Mouse (Mus musculus) telencephalon, adult 2 months (tissue): ENCODE results near the gene Tnrc6a.
"Not testable (repeated sequence)": the region's sequence is repeated elsewhere in the genome, so short reads cannot be mapped to it uniquely, and the experiment has no call there.

Source experiments
- DNase-seq: peaks from one replicate; pipeline ENCODE4 v3.0.0-alpha.2; 2011; ENCODE audit warnings: low read depth, low spot score

Tnrc6a gene

DNA sequence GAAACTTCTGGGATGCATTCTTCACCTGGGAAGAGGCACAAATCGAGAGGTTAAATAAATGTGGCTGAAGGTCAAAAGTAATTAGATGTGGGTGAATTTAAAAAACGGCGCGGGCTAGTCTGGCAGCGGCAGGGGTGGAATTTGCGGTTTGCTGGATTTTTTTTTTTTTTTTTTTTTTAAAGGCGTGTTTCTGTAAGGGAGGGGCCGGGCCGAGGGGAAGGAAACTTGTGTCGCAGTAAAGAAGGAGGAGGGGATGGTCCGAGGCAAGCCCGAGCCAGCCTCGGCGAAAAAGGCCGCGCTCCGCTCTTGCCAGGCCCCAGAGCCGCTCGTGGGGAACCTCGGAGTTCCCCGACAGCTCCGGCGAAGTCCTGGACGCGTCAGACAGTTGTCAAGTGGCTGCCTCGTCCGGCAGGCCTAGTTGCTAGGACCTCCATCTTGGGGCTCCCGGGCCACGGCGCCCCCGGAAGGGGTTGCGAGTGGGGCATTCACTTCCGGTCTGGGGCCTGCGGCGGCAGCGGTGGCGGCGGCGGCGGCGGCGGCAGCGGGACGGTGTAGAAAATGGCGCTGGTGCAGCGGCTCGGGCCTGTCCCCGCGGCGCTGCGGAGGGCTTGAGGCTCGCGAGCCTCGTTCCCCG is at the start of gene Tnrc6a:
TSS of gene Tnrc6a (plus strand) at position 221 of the 634 bp plus-strand sequence.
- DNase-seq = peak; percentile 82

DNA sequence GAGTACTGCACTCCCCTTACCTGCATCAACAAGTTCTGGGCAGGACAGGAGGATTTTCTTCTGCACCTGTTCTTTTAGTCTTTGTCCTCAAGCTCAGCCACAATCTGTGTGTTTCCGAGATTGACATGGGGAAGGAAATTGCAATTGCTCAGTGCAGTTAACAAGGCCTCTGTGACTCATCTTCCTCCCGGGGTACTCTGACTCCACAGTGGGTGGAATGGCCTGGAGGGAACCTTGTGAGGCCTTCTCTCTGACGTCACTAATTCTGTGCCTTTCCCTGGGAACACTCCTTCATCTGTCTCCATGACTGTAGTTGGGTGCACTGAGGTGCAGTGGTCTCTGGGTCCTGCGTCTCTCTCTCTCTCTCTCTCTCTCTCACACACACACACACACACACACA is 41.4 kb upstream of the Tnrc6a start:
- no peak for DNase-seq

DNA sequence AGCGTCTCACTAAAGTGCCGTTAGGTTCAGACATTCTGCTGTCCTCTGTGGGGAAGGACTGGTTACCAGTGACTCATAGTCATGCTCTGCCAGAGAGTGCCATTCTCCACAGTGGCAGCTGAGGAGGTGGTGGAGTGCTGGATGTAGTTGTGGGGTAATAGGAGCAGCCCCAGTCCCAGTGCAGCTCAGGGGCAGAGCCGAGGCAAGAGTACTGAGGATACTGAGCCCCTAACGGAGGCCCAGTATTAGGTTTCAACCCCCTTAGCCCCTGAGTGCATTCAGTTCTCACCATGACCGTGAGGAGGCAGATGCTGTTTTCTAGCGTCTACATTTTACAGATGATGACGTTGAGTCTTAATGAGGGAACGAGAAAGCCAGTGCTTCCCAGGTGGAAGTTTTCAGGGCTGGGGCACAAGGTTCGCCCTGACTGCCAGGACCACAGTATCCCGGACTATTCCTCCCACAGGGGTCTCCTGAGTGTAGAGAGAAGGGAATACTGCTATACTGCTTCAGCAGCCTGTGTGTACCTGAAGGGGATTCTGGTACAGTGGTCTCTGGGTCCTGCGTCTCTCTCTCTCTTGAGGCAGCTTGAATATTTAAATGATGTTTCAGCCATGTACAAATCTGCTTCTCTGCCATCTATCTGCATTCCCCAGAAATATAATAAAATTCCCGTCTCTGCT is 40.1 kb upstream of the Tnrc6a start:
- DNase-seq = no peak

DNA sequence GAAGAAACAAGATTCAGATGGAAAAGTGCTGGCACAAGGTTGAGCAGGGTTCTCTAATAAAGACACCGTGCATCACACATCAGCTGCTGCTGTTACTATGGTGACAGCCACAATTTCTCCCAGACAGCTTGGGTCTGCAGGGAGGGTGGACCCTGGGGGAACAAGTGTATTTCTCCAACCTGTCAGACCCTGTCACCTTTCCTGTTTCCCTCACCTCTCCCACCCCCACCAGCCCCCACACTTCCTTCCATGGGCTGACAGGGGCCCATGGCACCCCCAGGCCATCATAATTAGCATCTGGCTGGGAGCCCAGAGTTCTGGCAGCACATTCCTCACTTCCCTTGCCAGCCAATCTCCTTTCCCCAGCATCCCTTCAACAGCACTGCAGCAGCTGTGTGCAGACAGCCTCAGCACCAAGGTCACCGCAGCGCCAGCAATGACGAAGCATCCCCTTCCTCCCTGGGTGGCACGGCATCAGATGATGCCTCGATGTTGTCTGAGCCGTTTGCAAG is 39.4 kb upstream of the Tnrc6a start:
- no peak for DNase-seq

DNA sequence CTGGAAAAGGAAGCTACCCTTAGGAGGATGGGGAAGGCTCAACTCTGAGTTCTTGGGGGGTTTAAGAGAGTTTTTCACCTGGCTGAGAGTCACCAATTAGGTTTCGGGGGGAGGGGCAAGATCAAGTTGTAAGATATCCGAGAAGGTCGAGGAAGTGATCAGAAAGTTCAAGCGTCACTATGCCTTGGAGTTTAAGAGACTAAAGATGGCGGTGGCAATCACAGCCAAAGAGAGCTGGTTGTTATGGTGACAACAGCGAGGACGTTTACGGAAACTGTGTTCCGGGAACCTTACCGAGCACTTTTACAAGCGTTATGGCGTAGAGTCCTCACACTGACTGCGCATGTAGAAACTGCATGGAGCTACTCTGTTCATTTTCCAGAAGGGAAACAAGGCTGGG is 39.0 kb upstream of the Tnrc6a start:
- DNase-seq = no peak

DNA sequence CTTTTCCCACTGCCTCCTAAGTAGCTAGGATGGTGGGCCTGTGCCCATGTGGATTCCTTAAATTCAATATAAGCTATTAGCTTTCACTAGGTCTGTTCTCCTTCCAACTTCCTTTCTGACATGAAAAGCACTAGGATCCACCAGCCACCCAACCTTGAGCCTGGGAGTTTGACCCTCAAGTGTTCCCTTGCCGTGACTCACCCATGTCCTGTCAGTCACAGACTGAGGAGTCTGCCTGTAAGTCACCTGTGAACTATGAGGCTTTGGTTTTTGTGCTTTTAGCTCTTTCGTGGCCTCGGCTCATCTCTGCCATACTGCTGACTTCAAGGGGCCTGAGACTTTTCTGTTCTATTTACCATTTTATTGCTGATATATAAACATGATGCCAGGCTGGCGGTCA is 34.8 kb upstream of the Tnrc6a start:
- DNase-seq = no peak

DNA sequence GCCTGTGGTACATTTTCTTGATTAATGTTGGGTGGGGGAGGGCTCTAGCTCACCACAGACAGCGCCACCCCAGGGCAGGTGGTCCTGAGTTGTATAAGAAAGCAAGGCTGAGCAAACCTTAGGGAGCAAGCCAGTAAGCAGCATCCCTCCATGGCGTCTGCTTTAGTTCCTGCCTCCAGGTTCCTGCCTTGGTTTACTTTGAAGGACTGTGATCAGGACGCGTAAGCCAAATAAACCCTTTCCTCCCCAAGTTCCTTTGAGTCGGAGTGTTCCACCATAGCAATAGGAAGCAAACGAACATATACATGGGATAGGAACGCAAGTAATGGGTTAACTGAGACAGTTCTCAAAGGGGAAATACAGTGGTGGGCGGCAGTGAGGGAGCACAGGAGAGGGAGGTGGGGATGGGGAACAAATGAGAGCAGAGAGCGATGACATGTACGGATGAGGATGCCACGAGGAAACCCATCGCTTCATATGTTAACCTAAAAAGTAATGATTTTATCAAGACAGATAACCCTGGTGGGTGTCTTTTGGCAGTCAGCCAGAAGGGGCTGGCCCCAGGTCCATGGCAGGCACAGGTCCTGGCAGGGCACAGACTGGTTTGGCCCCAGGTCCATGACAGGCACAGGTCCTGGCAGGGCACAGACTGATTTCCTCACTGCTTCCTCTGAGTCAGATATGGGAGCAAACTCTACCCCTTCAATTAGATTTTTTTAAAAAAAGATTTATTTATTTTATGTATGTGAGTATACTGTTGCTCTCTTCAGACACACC is 27.2 kb upstream of the Tnrc6a start:
- no peak for DNase-seq

DNA sequence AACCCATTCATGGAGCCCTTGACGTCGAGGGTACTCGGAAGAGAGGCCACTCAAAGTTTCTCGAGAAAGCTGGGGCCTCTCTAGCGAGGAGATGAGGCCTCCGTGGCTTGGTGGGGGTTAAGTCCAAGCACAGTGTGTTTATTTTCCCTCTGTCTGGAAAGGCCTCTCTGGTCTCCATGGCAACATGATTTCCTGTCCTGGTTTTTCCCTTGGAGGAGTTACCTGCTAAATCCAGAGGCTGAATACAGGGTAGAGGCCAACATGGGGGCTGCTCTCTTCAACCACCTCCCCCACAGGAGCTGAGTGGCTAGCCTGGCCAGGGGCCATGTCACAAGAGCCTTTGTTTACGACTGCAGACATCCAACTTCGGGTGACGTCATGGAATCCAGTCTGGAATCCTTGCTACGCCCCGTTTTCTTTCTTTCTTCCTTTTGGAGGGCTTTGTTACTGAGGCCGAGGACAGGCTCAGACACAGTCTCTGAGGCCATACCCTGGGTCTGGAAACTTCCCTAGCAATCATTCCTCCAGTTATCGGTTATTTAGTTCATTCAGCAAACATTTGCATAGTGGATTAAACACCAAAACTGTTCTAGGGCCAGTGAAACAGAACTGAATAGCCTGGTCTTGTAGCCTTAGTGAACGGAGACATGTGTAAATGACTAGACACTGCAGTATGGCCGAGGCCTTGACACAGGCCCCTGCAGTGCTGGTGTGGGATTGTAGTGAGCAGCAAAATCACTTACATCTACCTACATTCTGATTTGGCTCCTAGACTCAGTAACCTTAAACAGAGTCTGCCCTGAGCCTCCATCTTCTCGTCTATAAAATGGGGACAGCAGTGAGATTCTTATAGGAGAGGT is 25.6 kb upstream of the Tnrc6a start:
- DNase-seq = peak; percentile 70

DNA sequence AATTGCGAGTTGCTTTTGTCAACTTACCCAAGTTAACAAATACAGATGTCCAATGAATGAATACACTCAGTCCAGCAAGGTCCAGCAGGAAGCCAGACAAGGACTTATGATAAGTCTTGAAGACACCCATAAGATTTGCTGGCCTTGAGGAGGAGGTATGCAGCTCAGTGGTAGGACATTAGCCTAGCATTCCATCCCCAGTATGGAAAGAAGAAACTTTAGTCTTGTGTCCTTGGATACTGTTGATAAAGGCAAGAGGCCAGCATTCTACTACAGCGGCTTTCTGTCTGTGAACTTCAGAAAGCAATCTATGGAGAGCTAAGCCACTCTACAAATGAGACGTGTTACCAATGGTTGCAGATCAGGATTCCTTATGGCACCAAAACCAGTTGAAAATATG is 22.4 kb upstream of the Tnrc6a start:
- no peak for DNase-seq

DNA sequence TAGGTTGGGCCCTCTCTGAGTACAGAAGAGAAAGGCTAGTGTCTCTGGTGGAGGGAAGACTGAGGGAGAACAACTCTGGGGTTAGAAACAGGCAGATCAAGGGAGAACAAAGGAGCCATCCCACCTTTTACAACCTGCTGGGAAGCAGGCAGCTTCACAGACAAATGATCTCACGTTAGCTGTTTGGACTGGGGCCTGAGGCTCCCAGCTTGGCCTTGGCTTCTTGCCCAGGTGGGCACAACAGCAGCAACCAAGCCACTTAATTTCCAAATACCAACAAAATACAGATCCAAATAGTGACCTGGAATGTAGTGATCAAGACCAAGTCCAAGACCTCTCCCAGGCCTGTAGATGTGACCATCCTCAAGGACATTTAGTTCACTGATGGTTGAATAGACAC is 18.3 kb upstream of the Tnrc6a start:
- not testable (repeated sequence) for DNase-seq

DNA sequence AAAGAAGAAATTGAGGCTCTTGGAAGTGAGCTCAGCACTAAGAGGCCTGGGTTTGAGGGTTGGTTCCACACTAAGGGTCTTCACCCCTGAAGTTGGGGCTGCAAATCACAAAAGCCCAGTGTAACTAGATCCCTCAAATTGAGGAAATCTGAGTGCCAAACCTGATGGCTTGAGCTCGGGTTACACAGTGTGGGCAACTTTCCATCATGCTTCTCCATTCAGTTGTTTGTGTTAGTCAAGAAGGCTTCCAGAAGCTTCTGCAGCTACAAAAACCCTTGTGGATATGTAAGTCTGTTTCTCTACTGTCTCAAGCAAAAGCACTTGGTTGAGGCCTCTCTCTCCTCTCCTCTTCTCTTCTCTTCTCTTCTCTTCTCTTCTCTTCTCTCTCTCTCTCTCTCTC is 17.8 kb upstream of the Tnrc6a start:
- DNase-seq = no peak

DNA sequence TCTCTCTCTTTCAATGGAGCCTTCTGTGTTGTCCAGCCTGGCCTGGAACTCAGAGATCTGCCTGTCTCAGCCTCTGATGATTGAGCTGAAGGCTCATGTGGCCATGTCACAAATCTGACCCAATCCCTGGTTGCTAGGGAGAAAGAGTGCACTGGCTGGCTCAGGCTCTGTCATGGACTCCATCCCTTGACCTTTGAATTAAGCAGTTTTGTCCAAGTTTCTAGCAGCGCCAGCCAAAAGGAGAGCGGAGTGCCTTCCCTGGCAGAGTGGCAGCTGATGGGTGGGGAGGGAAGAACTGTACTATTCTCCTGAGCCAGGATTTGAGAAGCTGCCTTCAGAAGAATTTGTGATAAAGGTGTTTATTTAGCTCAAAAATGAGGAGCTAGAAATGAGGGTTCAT is 17.4 kb upstream of the Tnrc6a start:
- no peak for DNase-seq

DNA sequence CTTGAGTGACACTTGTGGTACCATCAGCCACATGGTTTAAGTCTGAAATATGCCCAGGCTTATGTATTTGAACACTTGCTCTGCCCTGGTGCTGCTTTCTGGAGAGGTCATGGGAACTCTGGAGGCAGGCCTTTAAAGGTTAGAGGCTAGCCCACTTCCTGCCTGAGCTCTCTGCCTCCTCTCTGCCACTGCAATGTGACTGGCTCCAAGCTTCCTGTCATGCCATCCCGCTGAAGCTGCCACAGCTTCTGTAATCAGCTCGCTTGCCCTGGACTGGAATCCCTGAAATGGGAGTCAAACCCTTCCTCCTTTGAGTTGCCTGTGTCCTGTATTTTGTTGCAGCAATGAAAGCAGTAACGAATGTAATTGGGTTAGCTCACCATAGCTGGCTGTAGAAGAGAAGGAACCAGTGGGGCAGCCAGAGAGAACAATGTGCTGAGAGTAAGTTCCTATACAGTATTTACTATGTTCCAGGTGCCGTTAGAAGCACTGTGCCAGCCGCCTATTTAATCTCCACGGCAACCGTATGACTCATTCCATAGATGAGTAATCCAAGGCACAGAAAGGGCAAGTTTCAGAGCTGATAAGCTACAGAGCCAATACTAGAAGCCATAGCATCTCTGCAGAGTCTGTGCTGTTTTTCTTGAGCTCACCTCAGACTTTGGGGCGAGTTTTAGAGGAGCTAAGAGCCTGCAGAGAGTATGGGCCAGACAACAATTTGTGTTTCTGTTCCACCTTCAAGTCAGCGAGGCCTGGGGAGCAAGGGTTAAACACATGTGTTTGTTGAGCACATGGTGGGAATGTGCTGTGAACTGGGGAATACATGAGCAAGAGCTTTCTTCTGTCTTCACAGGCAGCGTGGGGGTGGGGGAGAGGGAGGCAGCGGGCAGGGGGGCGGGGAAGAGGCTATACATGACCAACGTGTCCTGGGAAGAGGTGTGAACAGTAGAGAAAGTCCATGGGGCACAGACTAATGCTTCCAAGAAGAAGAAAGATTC is 15.3 kb upstream of the Tnrc6a start:
- DNase-seq = peak; percentile 62

DNA sequence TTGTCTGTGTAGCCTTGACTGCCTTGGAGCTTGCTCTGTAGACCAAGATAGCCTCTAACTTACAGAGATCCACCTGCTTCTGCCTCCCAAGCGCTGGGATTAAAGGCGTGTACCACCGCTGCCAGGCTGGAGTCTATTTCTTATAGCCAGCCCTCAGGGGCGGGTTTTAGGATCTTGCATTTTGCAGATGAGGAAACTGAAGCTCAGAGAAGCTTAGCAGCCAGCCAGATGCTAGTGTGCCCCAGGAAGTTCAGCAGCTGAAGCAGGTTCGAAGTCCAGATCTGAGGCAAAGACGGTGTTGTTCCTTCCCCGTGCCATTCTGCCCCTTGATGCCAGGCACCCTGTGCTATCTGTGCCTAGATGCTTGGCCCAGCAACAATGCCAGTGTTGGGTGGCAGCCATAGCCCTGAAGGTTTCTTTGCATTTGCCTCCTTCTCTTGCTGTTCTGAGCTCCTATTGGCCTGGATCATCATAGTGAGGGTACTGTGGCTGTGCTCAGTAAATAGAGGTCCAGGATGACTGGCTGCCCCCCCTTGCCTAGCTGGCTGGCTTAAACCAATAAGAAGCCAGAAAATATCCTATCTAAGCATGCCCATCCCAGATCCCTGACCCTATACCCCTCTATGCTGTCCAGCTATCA is 14.2 kb upstream of the Tnrc6a start:
- no peak for DNase-seq

DNA sequence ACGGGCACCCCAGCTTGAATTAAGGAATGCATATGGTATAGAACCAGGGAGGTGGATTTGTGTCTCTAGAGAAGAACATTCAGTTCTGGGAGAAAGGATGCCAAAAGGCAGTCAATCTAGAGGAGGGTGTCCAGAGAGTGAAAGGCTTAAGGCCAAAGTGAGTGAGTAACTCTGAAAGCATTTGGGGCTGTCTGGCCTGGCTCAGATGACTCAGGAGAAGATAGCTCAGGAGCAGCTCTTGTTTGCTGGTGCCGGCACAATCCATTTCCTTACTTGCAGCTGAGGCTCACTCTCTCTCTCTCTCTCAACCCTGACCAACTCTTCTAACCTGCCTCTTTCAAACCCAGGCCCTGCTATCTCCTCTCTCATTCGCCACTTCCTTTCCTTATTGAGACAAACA is 13.6 kb upstream of the Tnrc6a start:
- DNase-seq = no peak

DNA sequence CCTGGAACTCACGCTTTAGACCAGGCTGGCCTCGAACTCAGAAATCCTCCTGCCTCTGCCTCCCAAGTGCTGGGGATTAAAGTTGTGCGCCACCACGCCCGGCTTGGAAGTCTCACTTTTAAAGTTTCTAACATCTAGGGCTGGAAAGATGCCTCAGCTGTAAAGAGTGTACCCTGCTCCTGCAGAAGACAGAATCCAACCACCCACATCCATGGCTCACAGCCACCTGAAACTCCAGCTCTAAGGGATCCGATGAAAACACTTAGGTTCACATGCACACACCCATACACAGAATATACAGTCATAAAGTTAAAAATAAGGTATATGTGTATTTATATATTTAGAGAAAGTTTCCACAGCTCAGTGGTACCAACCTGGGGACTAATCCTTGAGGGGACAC is 10.1 kb upstream of the Tnrc6a start:
- peak; percentile 44 for DNase-seq

DNA sequence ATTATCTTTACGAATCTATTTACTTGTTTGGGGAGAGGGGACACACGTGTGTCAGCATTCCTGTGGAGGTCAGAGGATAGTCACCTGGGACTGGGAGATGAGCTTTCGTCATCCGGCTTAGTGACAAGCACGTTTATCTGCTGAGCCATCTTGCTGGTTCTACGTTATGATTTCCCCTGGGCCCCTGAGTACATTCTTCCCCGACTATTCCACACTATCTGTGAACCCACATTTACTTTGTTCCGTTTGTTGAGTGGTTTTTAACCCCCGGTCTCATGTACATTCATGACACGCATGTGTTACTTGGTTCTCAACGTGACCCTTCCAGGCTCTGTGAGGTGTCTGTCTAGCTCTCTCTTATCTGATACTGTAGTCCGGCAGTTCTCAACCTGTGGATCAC is 6.9 kb upstream of the Tnrc6a start:
- no peak for DNase-seq

DNA sequence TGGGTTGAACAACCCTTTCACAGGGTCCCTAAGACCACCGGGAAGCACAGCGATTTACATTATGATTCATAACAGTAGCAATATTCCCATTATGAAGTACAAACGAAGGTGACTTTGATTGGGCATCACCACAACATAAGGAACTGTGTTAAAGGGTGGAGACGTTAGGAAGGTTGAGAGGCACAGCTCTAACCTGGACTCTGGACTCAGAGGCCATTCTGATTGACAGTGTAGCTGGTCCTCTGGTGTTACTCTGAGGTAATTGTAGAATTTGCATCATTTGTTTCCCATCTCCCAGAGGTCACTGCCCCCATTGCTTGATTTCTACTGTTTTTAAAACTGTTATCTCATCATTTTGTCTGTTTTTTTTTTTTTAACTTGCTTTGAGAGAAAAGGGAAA is 6.5 kb upstream of the Tnrc6a start:
- no peak for DNase-seq

DNA sequence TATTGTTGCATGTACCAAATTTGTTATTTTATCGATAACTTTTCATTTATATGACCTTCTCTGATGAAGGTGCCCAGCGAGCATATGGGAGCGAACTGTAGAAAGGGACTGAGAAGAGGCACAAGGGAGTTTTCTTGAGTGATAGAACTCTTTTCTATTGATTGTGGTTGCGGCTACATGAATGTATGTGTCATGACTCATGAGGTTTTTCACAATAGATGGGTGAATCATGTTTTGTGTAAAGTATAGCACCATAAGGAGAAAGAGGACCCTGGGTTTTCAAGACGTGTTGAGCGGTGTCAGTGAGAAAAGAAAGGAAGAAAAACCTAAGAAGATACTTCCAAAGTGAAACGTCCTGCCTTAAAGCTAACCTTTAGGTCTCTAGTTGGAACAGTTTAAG is 3.2 kb upstream of the Tnrc6a start:
- no peak for DNase-seq

DNA sequence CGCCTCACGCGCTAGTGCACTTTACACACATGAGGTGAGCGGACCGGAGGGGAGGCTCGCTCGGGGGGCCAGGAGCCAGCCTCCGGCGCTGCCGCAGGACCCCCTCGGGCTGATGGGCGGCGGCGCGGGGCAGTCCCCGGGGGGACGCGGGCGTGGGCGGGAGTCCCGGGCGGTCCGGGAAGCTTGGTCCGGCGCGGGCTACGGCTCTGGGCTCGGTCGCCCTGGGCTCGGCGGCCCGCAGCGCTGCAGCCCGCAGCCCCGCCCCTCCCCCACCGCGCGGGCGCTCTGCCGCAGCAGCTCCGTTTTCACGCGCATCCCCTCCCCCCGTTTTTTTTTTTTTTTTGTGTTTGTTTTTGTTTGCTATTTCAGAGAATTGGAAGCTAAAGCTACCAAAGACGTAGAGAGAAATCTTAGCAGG is 623 bp downstream of the Tnrc6a start:
- DNase-seq = no peak
